Mouse (Mus musculus) kidney, adult 9 months (tissue): ENCODE measurements around the gene Gfra1.
A peak's percentile ranks its signal among the peaks of the same experiment; 100 is the strongest.

Experiments
- DNase-seq: peaks from one replicate; pipeline ENCODE4 v3.0.0; 2022

Gfra1 gene

GRCm38 (mm10) chr19:58244148-58244547 is 211.6 kb downstream of the Gfra1 start:
- DNase-seq, result no peak

- no peak for DNase-seq
These were observed 212.1 kb downstream of the Gfra1 start for GRCm38 (mm10) chr19:58243604-58244003.

GRCm38 (mm10) chr19:58238325-58238724 is 217.4 kb downstream of the Gfra1 start:
- no peak for DNase-seq

- no peak for DNase-seq
These were observed 228.0 kb downstream of the Gfra1 start for GRCm38 (mm10) chr19:58227725-58228124.

GRCm38 (mm10) chr19:58226882-58227281 is 228.8 kb downstream of the Gfra1 start:
- DNase-seq, result no peak

GRCm38 (mm10) chr19:58220061-58220831 is 235.5 kb downstream of the Gfra1 start:
- no peak for DNase-seq

- no peak for DNase-seq
These were observed 238.1 kb downstream of the Gfra1 start for GRCm38 (mm10) chr19:58217591-58217990.

- DNase-seq, result no peak
These were observed 249.1 kb downstream of the Gfra1 start for GRCm38 (mm10) chr19:58206496-58207044.

GRCm38 (mm10) chr19:58205470-58205869 is 250.2 kb downstream of the Gfra1 start:
- no peak for DNase-seq

- no peak for DNase-seq
These were observed 253.1 kb downstream of the Gfra1 start for GRCm38 (mm10) chr19:58202627-58203026.

- no peak for DNase-seq
These were observed 256.0 kb downstream of the Gfra1 start for GRCm38 (mm10) chr19:58199679-58200078.

GRCm38 (mm10) chr19:58193733-58194456 is 261.8 kb downstream of the Gfra1 start:
- DNase-seq, result no peak

GRCm38 (mm10) chr19:58190947-58191346 is 264.8 kb downstream of the Gfra1 start:
- no peak for DNase-seq

- peak; percentile 6 for DNase-seq
These were observed 269.2 kb downstream of the Gfra1 start for GRCm38 (mm10) chr19:58186558-58186957.
